Mouse (Mus musculus): ENCODE data around the gene Foxs1. TPM values are rescaled to one million over a fixed set of nuclear protein-coding genes. Genes with fewer than 3 reads are reported as not detected.

The Foxs1 gene
- total and polyA plus RNA-seq, 2 experiments: 1.1 TPM; not detected in 1

DNA sequence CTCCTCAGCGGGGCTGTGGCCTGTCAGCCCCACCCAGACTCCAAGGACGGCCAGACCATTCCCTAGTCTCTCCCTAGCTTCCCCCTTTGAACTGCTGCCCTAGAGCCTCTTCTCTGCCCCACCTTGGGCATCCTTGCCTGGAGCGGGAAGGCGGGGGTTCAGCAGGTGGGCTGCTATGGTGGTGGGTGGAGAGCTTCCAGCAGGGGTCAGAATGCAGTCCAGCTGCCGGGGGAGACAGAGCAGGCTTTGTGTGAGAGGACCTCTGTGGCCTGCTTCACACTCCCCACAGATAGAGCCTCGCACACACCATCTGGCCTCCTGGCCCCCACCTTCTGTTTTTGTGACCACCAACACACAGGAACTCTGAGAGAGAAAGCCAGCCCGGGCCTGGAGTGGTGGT, 10.6 kb downstream of the Foxs1 start:
- Histone ChIP-seq H3K4me3 (ENCODE audit: insufficient read depth, low read depth, low read length) (no peak overlapping the region), H3K4me1 (ENCODE audit: control insufficient read depth, insufficient read depth, low read length) (peaks cover 3% of the 10 kb centered on the region; the same call in 1 of the 2 replicates), H3K79me2 (ENCODE audit: control insufficient read depth, insufficient read depth, low read length) (no peaks in the 10 kb centered on the region), H3K27ac (replicated peaks; ENCODE audit: insufficient read depth, low read depth, low read length) (no peak overlapping the region), H3K27me3 (ENCODE audit: control insufficient read depth, insufficient read depth, low read length) (no peaks in the 10 kb centered on the region), H3K9ac (ENCODE audit: low read depth, low read length) (no peak overlapping the region), H3K36me3 (ENCODE audit: control insufficient read depth, insufficient read depth, low read length) (no peaks in the 10 kb centered on the region)
- 59% methylated on average over 7 of the region's 7 CpGs for WGBS
- TF ChIP-seq POLR2A (IDR thresholded peaks at IDR 0.05; ENCODE audit: extremely low read depth, insufficient read depth, low read length) (no peak), CTCF (IDR thresholded peaks at IDR 0.05; ENCODE audit: low read depth, low read length) (no peak)
- DNase-seq (ENCODE audit: extremely low read depth, low read depth, low spot score): no peak

DNA sequence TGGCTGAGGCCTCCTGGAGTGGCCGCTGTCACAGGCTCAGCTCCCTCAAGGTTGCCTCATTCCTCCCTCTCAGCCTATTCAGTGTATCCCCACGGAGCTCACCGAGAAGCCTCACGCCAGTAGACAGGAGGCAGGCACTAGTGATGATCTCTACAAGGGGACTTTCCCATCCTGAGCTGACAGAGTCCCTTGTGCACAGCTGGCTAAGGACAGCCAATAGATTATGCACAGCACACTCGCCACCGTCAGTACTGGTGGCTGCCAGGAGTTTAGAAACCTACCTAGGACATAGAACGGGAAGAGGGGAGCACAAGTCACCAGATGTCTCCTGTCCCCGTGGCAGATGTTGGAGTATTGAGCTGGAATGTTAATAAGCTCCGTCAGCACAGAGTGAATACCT, 15.3 kb downstream of the Foxs1 start:
- no peak overlapping the region for H3K4me3 ChIP-seq (ENCODE audit: insufficient read depth, low read depth, low read length)
- TF ChIP-seq POLR2A (IDR thresholded peaks at IDR 0.05; ENCODE audit: extremely low read depth, insufficient read depth, low read length) (no peak), CTCF (IDR thresholded peaks at IDR 0.05; ENCODE audit: low read depth, low read length) (no peak)
- 59% methylated on average over 9 of the region's 9 CpGs for WGBS
- DNase-seq (ENCODE audit: extremely low read depth, low read depth, low spot score): no peak
- H3K27me3 ChIP-seq (ENCODE audit: control insufficient read depth, insufficient read depth, low read length): 0 out of 2 replicates have a peak, but pooled peaks cover 2% of the 10 kb centered on the region
- no peaks in the 10 kb centered on the region for H3K4me1 ChIP-seq (ENCODE audit: control insufficient read depth, insufficient read depth, low read length)
- H3K36me3 ChIP-seq (ENCODE audit: control insufficient read depth, insufficient read depth, low read length): no peaks in the 10 kb centered on the region
- no peaks in the 10 kb centered on the region for H3K79me2 ChIP-seq (ENCODE audit: control insufficient read depth, insufficient read depth, low read length)
- H3K9ac ChIP-seq (ENCODE audit: low read depth, low read length): no peak overlapping the region
- no peak overlapping the region for H3K27ac ChIP-seq (replicated peaks; ENCODE audit: insufficient read depth, low read depth, low read length)

DNA sequence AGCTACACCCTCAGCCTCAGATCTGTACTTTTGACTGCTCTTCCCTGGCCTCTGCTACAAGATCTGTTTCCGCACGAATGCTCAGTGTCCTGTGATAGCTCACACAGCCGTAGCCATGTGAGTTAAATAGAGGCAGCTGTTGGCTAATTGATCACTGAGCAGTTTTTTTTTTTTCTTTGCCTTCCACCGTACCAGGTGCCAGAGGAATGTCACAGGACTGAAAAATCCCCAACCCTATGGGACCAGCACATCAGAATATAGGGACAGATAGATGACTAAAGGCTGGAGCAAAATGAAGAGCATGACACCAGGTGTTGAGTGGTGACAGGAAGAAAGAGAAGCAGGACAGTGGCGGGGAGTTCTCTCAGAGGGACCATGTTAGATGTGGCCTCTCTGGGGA, 16.9 kb downstream of the Foxs1 start:
- no peaks in the 10 kb centered on the region for H3K4me1 ChIP-seq (ENCODE audit: control insufficient read depth, insufficient read depth, low read length)
- H3K79me2 ChIP-seq (ENCODE audit: control insufficient read depth, insufficient read depth, low read length): no peaks in the 10 kb centered on the region
- WGBS: 60% methylated on average over 5 of the region's 5 CpGs
- H3K27ac ChIP-seq (replicated peaks; ENCODE audit: insufficient read depth, low read depth, low read length): no peak overlapping the region
- TF ChIP-seq CTCF (IDR thresholded peaks at IDR 0.05; ENCODE audit: low read depth, low read length): no peak
- TF ChIP-seq POLR2A (IDR thresholded peaks at IDR 0.05; ENCODE audit: extremely low read depth, insufficient read depth, low read length): no peak
- no peak for DNase-seq (ENCODE audit: extremely low read depth, low read depth, low spot score)
- 0 out of 2 replicates have a peak, but pooled peaks cover 2% of the 10 kb centered on the region for H3K27me3 ChIP-seq (ENCODE audit: control insufficient read depth, insufficient read depth, low read length)
- no peak overlapping the region for H3K9ac ChIP-seq (ENCODE audit: low read depth, low read length)
- H3K36me3 ChIP-seq (ENCODE audit: control insufficient read depth, insufficient read depth, low read length): no peaks in the 10 kb centered on the region
- no peak overlapping the region for H3K4me3 ChIP-seq (ENCODE audit: insufficient read depth, low read depth, low read length)

DNA sequence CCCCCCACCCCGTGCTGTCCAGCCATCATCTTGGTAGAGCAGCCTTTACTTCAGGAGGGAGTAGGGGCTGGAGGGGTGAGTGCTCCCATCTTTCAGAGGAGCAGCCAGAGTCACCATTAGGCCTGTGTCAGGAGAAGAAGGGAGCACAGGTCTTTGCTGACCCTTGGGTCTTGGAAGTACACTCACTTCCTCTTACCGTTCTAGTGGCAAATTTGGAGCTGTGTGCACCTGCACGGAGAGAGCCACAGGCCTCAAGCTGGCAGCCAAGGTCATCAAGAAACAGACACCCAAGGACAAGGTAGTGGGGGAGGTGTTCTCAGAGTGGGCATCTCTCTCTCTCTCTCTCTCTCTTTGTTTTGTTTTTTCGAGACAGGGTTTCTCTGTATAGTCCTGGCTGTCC, 17.6 kb downstream of the Foxs1 start:
- WGBS: 54% methylated on average over 4 of the region's 4 CpGs
- Histone ChIP-seq H3K9ac (ENCODE audit: low read depth, low read length) (no peak overlapping the region), H3K4me1 (ENCODE audit: control insufficient read depth, insufficient read depth, low read length) (no peaks in the 10 kb centered on the region), H3K27me3 (ENCODE audit: control insufficient read depth, insufficient read depth, low read length) (0 out of 2 replicates have a peak, but pooled peaks cover 2% of the 10 kb centered on the region), H3K36me3 (ENCODE audit: control insufficient read depth, insufficient read depth, low read length) (no peaks in the 10 kb centered on the region), H3K79me2 (ENCODE audit: control insufficient read depth, insufficient read depth, low read length) (no peaks in the 10 kb centered on the region), H3K4me3 (ENCODE audit: insufficient read depth, low read depth, low read length) (no peak overlapping the region), H3K27ac (replicated peaks; ENCODE audit: insufficient read depth, low read depth, low read length) (no peak overlapping the region)
- DNase-seq (ENCODE audit: extremely low read depth, low read depth, low spot score): no peak
- TF ChIP-seq CTCF (IDR thresholded peaks at IDR 0.05; ENCODE audit: low read depth, low read length) (no peak), POLR2A (IDR thresholded peaks at IDR 0.05; ENCODE audit: extremely low read depth, insufficient read depth, low read length) (no peak)

DNA sequence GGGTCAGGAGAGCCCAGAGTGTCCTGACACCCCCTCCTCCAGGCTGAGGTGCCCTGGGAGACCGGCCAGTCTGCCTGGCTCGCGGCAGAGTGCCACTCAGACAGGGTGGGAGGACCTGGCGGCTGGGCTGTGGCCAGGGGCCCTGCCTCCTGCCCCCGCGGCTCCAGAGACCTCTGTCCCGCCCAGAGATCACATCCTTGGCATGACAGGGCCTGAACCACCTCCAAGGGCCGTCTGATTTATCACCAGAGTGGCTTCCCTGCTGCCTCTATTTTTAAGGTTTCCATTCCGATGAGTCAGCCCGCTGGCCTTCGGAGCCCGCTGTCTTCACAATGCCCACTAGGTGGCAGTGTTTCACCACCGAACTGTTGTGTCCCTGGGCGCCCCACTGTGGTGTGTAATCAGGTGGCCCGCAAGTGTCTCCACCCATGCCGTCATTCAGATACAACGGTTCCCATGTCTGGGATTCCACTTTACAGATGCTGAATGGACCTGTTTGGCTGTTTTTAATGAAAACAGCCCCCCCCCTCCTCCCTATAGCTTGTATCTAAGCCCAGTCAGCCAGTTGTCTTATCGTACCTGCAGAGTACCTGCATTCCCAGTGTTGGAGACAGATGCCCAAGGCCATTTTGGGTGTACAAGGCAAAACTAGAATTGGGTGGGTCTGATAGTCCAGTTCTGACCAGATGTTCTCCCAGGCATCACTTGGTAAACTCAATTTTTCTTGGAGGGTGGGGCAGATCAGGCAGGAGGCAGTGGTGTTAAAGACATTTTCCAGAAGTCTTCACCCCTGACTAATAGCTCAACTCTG, 18.5 kb downstream of the Foxs1 start:
- H3K79me2 ChIP-seq (ENCODE audit: control insufficient read depth, insufficient read depth, low read length): no peaks in the 10 kb centered on the region
- H3K36me3 ChIP-seq (ENCODE audit: control insufficient read depth, insufficient read depth, low read length): no peaks in the 10 kb centered on the region
- 3% methylated on average over 18 of the region's 18 CpGs for WGBS
- TF ChIP-seq POLR2A (IDR thresholded peaks at IDR 0.05; ENCODE audit: extremely low read depth, insufficient read depth, low read length) (no peak), CTCF (IDR thresholded peaks at IDR 0.05; ENCODE audit: low read depth, low read length) (peak; percentile 93)
- no peak overlapping the region for H3K4me3 ChIP-seq (ENCODE audit: insufficient read depth, low read depth, low read length)
- H3K27ac ChIP-seq (replicated peaks; ENCODE audit: insufficient read depth, low read depth, low read length): no peak overlapping the region
- H3K9ac ChIP-seq (ENCODE audit: low read depth, low read length): no peak overlapping the region
- H3K4me1 ChIP-seq (ENCODE audit: control insufficient read depth, insufficient read depth, low read length): no peaks in the 10 kb centered on the region
- DNase-seq (ENCODE audit: extremely low read depth, low read depth, low spot score): peak; percentile 27
- 0 out of 2 replicates have a peak, but pooled peaks cover 2% of the 10 kb centered on the region for H3K27me3 ChIP-seq (ENCODE audit: control insufficient read depth, insufficient read depth, low read length)

DNA sequence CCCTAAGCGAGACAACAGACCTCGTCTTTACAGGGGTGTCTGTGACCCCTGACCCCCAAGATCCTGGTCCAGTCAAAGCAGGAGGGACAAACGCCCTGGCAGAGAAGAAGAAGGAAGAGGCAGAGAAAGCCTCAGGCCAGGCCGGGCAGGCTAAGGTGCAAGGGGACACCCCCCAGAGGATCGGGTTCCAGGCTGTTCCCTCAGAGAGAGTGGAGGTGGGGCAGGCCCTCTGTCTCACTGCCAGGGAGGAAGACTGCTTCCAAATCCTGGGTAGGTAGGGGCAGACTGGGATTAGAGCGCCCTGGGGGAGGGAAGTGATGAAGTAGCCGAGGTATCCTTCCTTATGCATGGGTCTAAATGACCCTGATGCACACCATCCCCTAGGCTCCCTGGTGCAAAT, 19.5 kb downstream of the Foxs1 start:
- no peaks in the 10 kb centered on the region for H3K36me3 ChIP-seq (ENCODE audit: control insufficient read depth, insufficient read depth, low read length)
- H3K4me3 ChIP-seq (ENCODE audit: insufficient read depth, low read depth, low read length): no peak overlapping the region
- no peak overlapping the region for H3K9ac ChIP-seq (ENCODE audit: low read depth, low read length)
- 40% methylated on average over 7 of the region's 7 CpGs for whole genome bisulfite sequencing
- H3K4me1 ChIP-seq (ENCODE audit: control insufficient read depth, insufficient read depth, low read length): no peaks in the 10 kb centered on the region
- no peak overlapping the region for H3K27ac ChIP-seq (replicated peaks; ENCODE audit: insufficient read depth, low read depth, low read length)
- DNase-seq (ENCODE audit: extremely low read depth, low read depth, low spot score): no peak
- no peaks in the 10 kb centered on the region for H3K79me2 ChIP-seq (ENCODE audit: control insufficient read depth, insufficient read depth, low read length)
- TF ChIP-seq CTCF (IDR thresholded peaks at IDR 0.05; ENCODE audit: low read depth, low read length) (no peak), POLR2A (IDR thresholded peaks at IDR 0.05; ENCODE audit: extremely low read depth, insufficient read depth, low read length) (no peak)
- 0 out of 2 replicates have a peak, but pooled peaks cover 2% of the 10 kb centered on the region for H3K27me3 ChIP-seq (ENCODE audit: control insufficient read depth, insufficient read depth, low read length)

Measured in liver, adult 2 months (tissue).